Mouse (Mus musculus) brain, embryonic 14.5 days (tissue): ENCODE data around the gene Lyg1.

ENCODE experiments used
- CTCF ChIP-seq: fragments of 200-500 bp; IDR thresholded peaks from 2 replicates; pipeline ENCODE4 v1.5.1; 2012; ENCODE audit warnings: inconsistent platforms, mild to moderate bottlenecking, moderate library complexity, borderline replicate concordance; ENCODE audit not compliant: insufficient read depth, insufficient read length; ENCODE audit errors: extremely low read depth
- POLR2A ChIP-seq: fragments of 200-500 bp; IDR thresholded peaks from 2 replicates; pipeline ENCODE4 v1.6.1; 2012; ENCODE audit warnings: mild to moderate bottlenecking, inconsistent platforms, borderline replicate concordance; ENCODE audit not compliant: poor library complexity, insufficient read depth, insufficient read length, severe bottlenecking; ENCODE audit errors: extremely low read depth

- peak; percentile 32; the same call in 1 of the 2 replicates for TF ChIP-seq CTCF
- no peak for TF ChIP-seq POLR2A
Measured at GRCm38 (mm10) chr1:37903178-37903577, 54.4 kb downstream of the Lyg1 start.
